ENCODE assay signal across 18 mouse cellular contexts in genomic region chr13:12243991-12244390, GRCm38 (mm10). TPM values are rescaled to one million over a fixed set of nuclear protein-coding genes. Genes with fewer than 3 reads are reported as not detected.
DNase-seq lines count a peak whose midpoint lies in the region; TF ChIP-seq lines count a peak whose summit lies in the region.
"Had no signal": no experiment of that assay in that cellular context is flagged by ENCODE, and none has a peak within 500 bp of the region (broad histone marks: within the 10 kb centered on the region; RNA-seq: fewer than 3 reads in every experiment).

No protein-coding gene starts in this region.

- no peaks in the 10 kb centered on the region for H3K79me2 ChIP-seq in heart, adult 2 months (replicated peaks; ENCODE audit: control insufficient read depth, insufficient read depth, low read length)

- H3K4me3 ChIP-seq in heart, adult 2 months = no peak overlapping the region
- H3K4me3 ChIP-seq: forebrain, embryonic 12.5 days; gastrocnemius, adult 2 months; limb, embryonic 10.5 days; liver, embryonic 13.5 days; neural tube, embryonic 15.5 days had no signal

- peaks cover 12% of the 10 kb centered on the region; the same call in 1 of the 2 replicates for H3K36me3 ChIP-seq in heart, adult 2 months (ENCODE audit: control insufficient read depth, insufficient read depth, low read length)

- 0 out of 2 replicates have a peak, but pooled peaks have one; percentile 26 for TF ChIP-seq POLR2A in heart, adult 2 months (IDR thresholded peaks at IDR 0.05; ENCODE audit: insufficient read depth, low read depth, low read length)

- H3K27me3 ChIP-seq in heart, adult 2 months (ENCODE audit: control insufficient read depth, insufficient read depth, low read length) = no peaks in the 10 kb centered on the region
- H3K27me3 ChIP-seq: forebrain, embryonic 12.5 days; liver, embryonic 13.5 days; neural tube, embryonic 15.5 days had no signal

- TF ChIP-seq EP300 in heart, adult 2 months (IDR thresholded peaks at IDR 0.05; ENCODE audit: insufficient read depth, low read depth, low read length) = peak; percentile 72; the same call in 1 of the 2 replicates

- TF ChIP-seq CTCF in heart, adult 2 months (IDR thresholded peaks at IDR 0.05) = no peak

- no peak overlapping the region for H3K27ac ChIP-seq in heart, adult 2 months
- H3K27ac ChIP-seq: forebrain, embryonic 12.5 days; gastrocnemius, adult 2 months; kidney, postnatal 0 days; limb, embryonic 10.5 days; liver, embryonic 13.5 days; neural tube, embryonic 15.5 days; stomach, postnatal 0 days had no signal

- peak; percentile 16 for DNase-seq in adrenal gland, postnatal 10 days
- DNase-seq in adrenal gland, adult 2 months = no peak
- DNase-seq in heart, adult 2 months = peak; percentile 49 to 51
- DNase-seq in heart, postnatal 25 days (ENCODE audit: low spot score) = no peak
- peak; percentile 15 for DNase-seq in right cerebral cortex, adult 18-20 months
- no peak for DNase-seq in right cerebral cortex, postnatal 36 days (ENCODE audit: low spot score in 2 of 2)
- DNase-seq in heart, postnatal 4 days = peak; percentile 78
- no peak for DNase-seq in lung, postnatal 14 days
- DNase-seq: embryo, embryonic 11 days; gastrocnemius, adult 2 months; layer of hippocampus, postnatal 36 days; liver, embryonic 13.5 days; thymus, postnatal 25 days had no signal

- H3K9ac ChIP-seq in heart, adult 2 months (ENCODE audit: low read depth, low read length) = no peak overlapping the region
- H3K9ac ChIP-seq: forebrain, embryonic 12.5 days; liver, embryonic 13.5 days; neural tube, embryonic 15.5 days had no signal

- intact Hi-C loops in heart, adult 2 months (cut with DNase I) = no loop called here
- intact Hi-C loops in heart, postnatal 25 days (cut with DNase I) = no loop called here

- H3K4me1 ChIP-seq in heart, adult 2 months (ENCODE audit: control insufficient read depth, insufficient read depth, low read length) = peaks cover 2% of the 10 kb centered on the region
- H3K4me1 ChIP-seq: forebrain, embryonic 12.5 days; limb, embryonic 10.5 days; liver, embryonic 13.5 days; neural tube, embryonic 15.5 days had no signal

- WGBS in heart, adult 2 months = 37% methylated on average over 4 of the region's 4 CpGs

RNA-seq across cellular contexts. Expression of gene Mtr, which starts 13.9 kb away (rescaled TPM):
- 10 to 100 TPM; 16.4 to 23.7 TPM for total RNA-seq in adrenal gland, postnatal 10 days (2021)
- 10 to 100 TPM; 16.1 to 21.4 TPM for total RNA-seq in adrenal gland, adult 2 months (2021)
- polyA plus RNA-seq in adrenal gland, adult 2 months (2012; rRNA removed) = 5.9 and 6.3 TPM in 2 replicates
- 100 to 1,000 TPM in 1 of 2 experiments, 10 to 100 TPM in 1; 88.1 to 103 TPM for total RNA-seq in heart, adult 2 months (2021)
- 42.2 and 129 TPM in 2 replicates for polyA plus RNA-seq in heart, adult 2 months (2012; rRNA removed)
- 10 to 100 TPM; 87.6 to 93.6 TPM for total RNA-seq in heart, postnatal 25 days (2021)
- total RNA-seq in heart, postnatal 4 days (2021) = 10 to 100 TPM; 35.7 to 36.0 TPM

Comparison
In these comparisons a context has a peak if more than half of its experiments do, and no peak if none do; other contexts are left out.
1. DNase-seq: peak in adrenal gland, postnatal 10 days (single experiment), heart, adult 2 months (2 of 2), right cerebral cortex, adult 18-20 months (single experiment) and heart, postnatal 4 days (single experiment); none in adrenal gland, adult 2 months (single experiment), heart, postnatal 25 days (single experiment), right cerebral cortex, postnatal 36 days (0 of 2) and lung, postnatal 14 days (single experiment).